Mouse (Mus musculus): ENCODE measurements around the gene H2-T23. TPM values are rescaled to one million over a fixed set of nuclear protein-coding genes. Genes with fewer than 3 reads are reported as not detected.
A peak's percentile ranks its signal among the peaks of the same experiment; 100 is the strongest.
"Not testable (repeated sequence)": the region's sequence is repeated elsewhere in the genome, so short reads cannot be mapped to it uniquely, and the experiment has no call there.

The H2-T23 gene
- polyA plus RNA-seq (2015; fragmentation: Nextera tagmentation; extraction: Ambion mirVana): 69.6 and 73.5 TPM in 2 replicates

DNA sequence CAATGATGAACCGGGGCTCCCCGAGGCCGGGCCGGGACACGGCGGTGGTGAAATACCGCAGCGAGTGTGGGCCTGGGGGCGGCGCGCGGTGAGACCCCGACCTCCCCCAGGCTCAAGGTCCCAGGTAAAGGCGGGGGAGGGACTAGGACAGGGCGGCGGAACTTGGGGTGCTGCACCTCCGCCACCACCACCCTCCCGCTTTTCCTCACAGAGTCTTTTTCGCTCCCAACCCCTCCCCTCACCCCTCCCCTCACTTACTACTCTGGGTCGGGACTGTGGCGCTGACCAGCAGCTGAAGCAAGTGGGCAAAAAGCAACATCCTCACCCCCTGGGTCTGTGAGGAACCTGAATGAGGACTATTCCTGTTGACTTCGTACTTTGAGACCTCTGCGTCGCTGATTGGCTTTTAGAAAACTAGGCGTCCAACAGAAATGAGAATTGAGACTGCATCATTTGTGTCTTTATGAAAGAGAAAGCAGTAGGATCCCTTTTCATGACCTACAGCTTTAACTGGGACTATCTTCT, at the start of gene H2-T23:
Gene H2-T23 (minus strand): TSS at position 505 of the 525 bp plus-strand sequence.
- Histone ChIP-seq H3K27ac (ENCODE audit: low read length) (peak within 1 kb of the TSS; percentile 80), H3K9ac (ENCODE audit: low read depth, low read length) (peak within 1 kb of the TSS; percentile 80)
- not testable (repeated sequence) for H3K27me3 ChIP-seq (ENCODE audit: control insufficient read depth, insufficient read depth, low read depth, low read length)

GRCm38 (mm10) chr17:36081901-36082300, 49.2 kb upstream of the H2-T23 start:
- peaks cover 30% of the 10 kb centered on the region for H3K27me3 ChIP-seq (ENCODE audit: control insufficient read depth, insufficient read depth, low read depth, low read length)
- not testable (repeated sequence) for H3K36me3 ChIP-seq (ENCODE audit: control insufficient read depth, insufficient read depth); H3K4me1 ChIP-seq (ENCODE audit: control insufficient read depth, low read depth, low read length); H3K4me3 ChIP-seq (ENCODE audit: low read depth, low read length); H3K4me2 ChIP-seq (ENCODE audit: low read depth, low read length); H3K27ac ChIP-seq (ENCODE audit: low read length); ATAC-seq (ENCODE audit: low read depth); H3K9ac ChIP-seq (ENCODE audit: low read depth, low read length); H3K9me3 ChIP-seq (replicated peaks; ENCODE audit: control insufficient read depth, low read length)

More for the DNA sequence above, at the start of gene H2-T23:
- Histone ChIP-seq H3K4me1 (ENCODE audit: control insufficient read depth, low read depth, low read length) (peaks cover 18% of the 10 kb centered on the region), H3K4me3 (ENCODE audit: low read depth, low read length) (peak within 1 kb of the TSS; percentile 72), H3K4me2 (ENCODE audit: low read depth, low read length) (peak within 1 kb of the TSS; percentile 51)
- 2% methylated on average over 25 of the region's 25 CpGs for WGBS (ENCODE audit: insufficient replicate concordance)
- not testable (repeated sequence) for H3K36me3 ChIP-seq (ENCODE audit: control insufficient read depth, insufficient read depth); H3K9me3 ChIP-seq (replicated peaks; ENCODE audit: control insufficient read depth, low read length)
- peak; percentile 45 for ATAC-seq (ENCODE audit: low read depth)

DNA sequence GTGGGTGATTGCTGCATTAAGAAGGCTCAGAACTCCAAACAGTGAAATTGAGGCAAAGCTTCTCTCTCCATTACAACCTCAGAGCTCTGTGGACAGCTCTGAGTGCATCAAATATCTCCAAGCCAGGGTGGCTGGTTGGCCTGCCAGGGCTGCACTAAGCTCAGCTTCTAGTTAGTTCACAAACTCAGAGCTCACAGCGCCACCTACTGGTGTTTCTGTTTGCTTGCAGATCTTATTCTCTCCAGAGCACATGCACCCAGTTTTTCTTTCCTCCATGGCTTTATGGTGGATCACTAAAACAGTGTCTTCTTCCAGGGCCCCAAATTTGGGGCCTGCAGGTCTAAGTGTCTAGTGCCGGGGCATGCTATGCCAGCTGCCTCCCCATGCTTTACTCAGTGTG, 28.2 kb upstream of the H2-T23 start:
- H3K27ac ChIP-seq (ENCODE audit: low read length): no peak overlapping the region
- ATAC-seq (ENCODE audit: low read depth): no peak
- no peaks in the 10 kb centered on the region for H3K36me3 ChIP-seq (ENCODE audit: control insufficient read depth, insufficient read depth)
- H3K4me2 ChIP-seq (ENCODE audit: low read depth, low read length): no peak overlapping the region
- WGBS (ENCODE audit: insufficient replicate concordance): 16% methylated on average over 2 of the region's 2 CpGs
- H3K4me3 ChIP-seq (ENCODE audit: low read depth, low read length): no peak overlapping the region
- no peaks in the 10 kb centered on the region for H3K4me1 ChIP-seq (ENCODE audit: control insufficient read depth, low read depth, low read length)
- H3K9ac ChIP-seq (ENCODE audit: low read depth, low read length): no peak overlapping the region
- no peaks in the 10 kb centered on the region for H3K27me3 ChIP-seq (ENCODE audit: control insufficient read depth, insufficient read depth, low read depth, low read length)
- no peaks in the 10 kb centered on the region for H3K9me3 ChIP-seq (replicated peaks; ENCODE audit: control insufficient read depth, low read length)

DNA sequence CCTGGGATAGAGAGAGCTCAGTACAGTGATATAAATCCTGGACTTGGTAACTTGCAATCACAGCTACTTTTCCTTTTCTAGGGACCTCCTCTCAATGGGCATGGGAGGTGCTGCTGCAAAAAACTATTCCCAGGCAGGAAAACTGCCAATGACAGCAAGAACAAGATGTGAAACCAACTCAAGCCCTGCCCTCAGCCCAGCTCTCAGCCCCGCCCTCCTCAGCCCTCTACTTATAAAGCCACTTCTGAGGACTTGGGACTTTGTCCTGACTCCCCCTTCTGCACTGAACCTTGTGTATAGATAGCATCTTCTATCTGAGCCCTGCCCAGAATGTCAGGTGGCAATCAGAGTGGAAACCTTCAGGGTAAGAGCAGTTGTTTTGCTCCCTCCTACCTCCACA, 25.7 kb upstream of the H2-T23 start, which contains the start of gene Gm11127:
Gene Gm11127 (minus strand): TSS at position 10 of the 400 bp plus-strand sequence.
- H3K4me2 ChIP-seq (ENCODE audit: low read depth, low read length); H3K9ac ChIP-seq (ENCODE audit: low read depth, low read length); H3K27ac ChIP-seq (ENCODE audit: low read length); H3K27me3 ChIP-seq (ENCODE audit: control insufficient read depth, insufficient read depth, low read depth, low read length); H3K4me3 ChIP-seq (ENCODE audit: low read depth, low read length); H3K4me1 ChIP-seq (ENCODE audit: control insufficient read depth, low read depth, low read length); H3K36me3 ChIP-seq (ENCODE audit: control insufficient read depth, insufficient read depth); ATAC-seq (ENCODE audit: low read depth); H3K9me3 ChIP-seq (replicated peaks; ENCODE audit: control insufficient read depth, low read length): not testable (repeated sequence)
- 65% methylated on average over 1 of the region's 1 CpGs for WGBS (ENCODE audit: insufficient replicate concordance)

- not testable (repeated sequence) for ATAC-seq (ENCODE audit: low read depth); H3K4me1 ChIP-seq (ENCODE audit: control insufficient read depth, low read depth, low read length); H3K36me3 ChIP-seq (ENCODE audit: control insufficient read depth, insufficient read depth); H3K27ac ChIP-seq (ENCODE audit: low read length); H3K4me3 ChIP-seq (ENCODE audit: low read depth, low read length); H3K4me2 ChIP-seq (ENCODE audit: low read depth, low read length); H3K9ac ChIP-seq (ENCODE audit: low read depth, low read length); H3K27me3 ChIP-seq (ENCODE audit: control insufficient read depth, insufficient read depth, low read depth, low read length); H3K9me3 ChIP-seq (replicated peaks; ENCODE audit: control insufficient read depth, low read length)
- WGBS (ENCODE audit: insufficient replicate concordance): 75% methylated on average over 22 of the region's 25 CpGs
Measured at GRCm38 (mm10) chr17:36057927-36058326, 25.3 kb upstream of the H2-T23 start.

- H3K4me1 ChIP-seq (ENCODE audit: control insufficient read depth, low read depth, low read length): peaks cover 9% of the 10 kb centered on the region
- no peaks in the 10 kb centered on the region for H3K9me3 ChIP-seq (replicated peaks; ENCODE audit: control insufficient read depth, low read length)
- ATAC-seq (ENCODE audit: low read depth): no peak
- peak overlapping the region; percentile 85 for H3K4me2 ChIP-seq (ENCODE audit: low read depth, low read length)
- no peaks in the 10 kb centered on the region for H3K36me3 ChIP-seq (ENCODE audit: control insufficient read depth, insufficient read depth)
- peak overlapping the region; percentile 34 for H3K27ac ChIP-seq (ENCODE audit: low read length)
- peak overlapping the region; percentile 62 for H3K4me3 ChIP-seq (ENCODE audit: low read depth, low read length)
- H3K9ac ChIP-seq (ENCODE audit: low read depth, low read length): peak overlapping the region; percentile 61
- WGBS (ENCODE audit: insufficient replicate concordance): 77% methylated on average over 3 of the region's 3 CpGs
- H3K27me3 ChIP-seq (ENCODE audit: control insufficient read depth, insufficient read depth, low read depth, low read length): no peaks in the 10 kb centered on the region
Measured at GRCm38 (mm10) chr17:36043286-36043685, 10.6 kb upstream of the H2-T23 start.

- peak; percentile 93 for ATAC-seq (ENCODE audit: low read depth)
- under 1% methylated on average over 12 of the region's 12 CpGs for WGBS (ENCODE audit: insufficient replicate concordance)
- not testable (repeated sequence) for H3K36me3 ChIP-seq (ENCODE audit: control insufficient read depth, insufficient read depth); H3K9me3 ChIP-seq (replicated peaks; ENCODE audit: control insufficient read depth, low read length); H3K27me3 ChIP-seq (ENCODE audit: control insufficient read depth, insufficient read depth, low read depth, low read length); H3K4me1 ChIP-seq (ENCODE audit: control insufficient read depth, low read depth, low read length)
- H3K27ac ChIP-seq (ENCODE audit: low read length): peak within 1 kb of the TSS; percentile 34
- H3K4me3 ChIP-seq (ENCODE audit: low read depth, low read length): peak within 1 kb of the TSS; percentile 62
- peak within 1 kb of the TSS; percentile 61 for H3K9ac ChIP-seq (ENCODE audit: low read depth, low read length)
- H3K4me2 ChIP-seq (ENCODE audit: low read depth, low read length): peak within 1 kb of the TSS; percentile 85
Measured at GRCm38 (mm10) chr17:36042610-36043169, 10.0 kb upstream of the H2-T23 start, which contains the start of the genes H2-T22 and Gm6034. H2-T22 (minus strand) TSS chr17:36042747. Gm6034 (plus strand) TSS chr17:36042961.

DNA sequence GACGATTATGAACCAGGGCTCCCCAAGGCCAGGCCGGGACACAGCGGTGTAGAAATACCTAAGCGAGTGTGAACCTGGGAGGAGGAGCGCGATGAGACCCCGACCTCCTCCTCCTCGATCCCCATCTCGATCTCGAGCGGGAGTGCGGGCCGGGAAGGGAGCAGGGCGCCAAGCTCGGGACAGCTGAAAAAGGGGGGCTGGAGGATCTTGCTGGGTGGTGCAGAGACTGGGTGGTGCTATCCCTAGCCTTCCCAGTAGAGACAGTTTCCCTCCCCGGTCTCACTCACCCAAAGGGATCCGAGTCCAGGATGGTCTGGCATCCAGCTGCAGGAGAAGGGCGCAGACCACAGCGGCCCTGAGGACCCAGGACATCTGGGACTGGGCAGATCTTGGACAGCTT, 9.4 kb upstream of the H2-T23 start:
- not testable (repeated sequence) for H3K4me1 ChIP-seq (ENCODE audit: control insufficient read depth, low read depth, low read length); H3K27ac ChIP-seq (ENCODE audit: low read length); H3K27me3 ChIP-seq (ENCODE audit: control insufficient read depth, insufficient read depth, low read depth, low read length); H3K36me3 ChIP-seq (ENCODE audit: control insufficient read depth, insufficient read depth); H3K9me3 ChIP-seq (replicated peaks; ENCODE audit: control insufficient read depth, low read length)
- WGBS (ENCODE audit: insufficient replicate concordance): 5% methylated on average over 19 of the region's 19 CpGs
- ATAC-seq (ENCODE audit: low read depth): peak; percentile 22; the same call in 1 of the 2 replicates
- peak overlapping the region; percentile 85 for H3K4me2 ChIP-seq (ENCODE audit: low read depth, low read length)
- peak overlapping the region; percentile 56 for H3K9ac ChIP-seq (ENCODE audit: low read depth, low read length)
- peak overlapping the region; percentile 62 for H3K4me3 ChIP-seq (ENCODE audit: low read depth, low read length)

DNA sequence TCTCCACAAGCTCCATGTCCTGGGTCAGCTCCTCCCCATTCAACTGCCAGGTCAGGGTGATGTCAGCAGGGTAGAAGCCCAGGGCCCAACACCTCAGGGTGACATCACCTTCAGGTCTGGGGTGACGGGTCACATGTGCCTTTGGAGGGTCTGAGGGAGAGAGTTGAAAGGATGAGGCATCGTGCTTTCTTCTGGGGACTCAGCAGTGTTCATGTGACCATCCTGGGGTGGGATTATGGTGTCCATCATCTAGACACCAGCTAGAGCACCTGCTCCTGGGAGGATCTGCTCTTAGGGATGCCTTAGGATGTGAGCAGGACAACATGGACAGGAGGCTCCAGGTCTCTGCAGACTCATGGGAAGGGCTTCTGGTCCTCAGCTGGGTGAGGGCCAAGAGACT, 7.9 kb upstream of the H2-T23 start:
- H3K9me3 ChIP-seq (replicated peaks; ENCODE audit: control insufficient read depth, low read length); ATAC-seq (ENCODE audit: low read depth); H3K36me3 ChIP-seq (ENCODE audit: control insufficient read depth, insufficient read depth); H3K27ac ChIP-seq (ENCODE audit: low read length); H3K4me1 ChIP-seq (ENCODE audit: control insufficient read depth, low read depth, low read length); H3K27me3 ChIP-seq (ENCODE audit: control insufficient read depth, insufficient read depth, low read depth, low read length); H3K9ac ChIP-seq (ENCODE audit: low read depth, low read length); H3K4me3 ChIP-seq (ENCODE audit: low read depth, low read length); H3K4me2 ChIP-seq (ENCODE audit: low read depth, low read length): not testable (repeated sequence)
- 73% methylated on average over 2 of the region's 2 CpGs for WGBS (ENCODE audit: insufficient replicate concordance)

All from liver, embryonic 16.5 days (tissue).